Mouse (Mus musculus): ENCODE results near the gene Clstn1. TPM values are rescaled to one million over a fixed set of nuclear protein-coding genes. Genes with fewer than 3 reads are reported as not detected.
"Not testable (repeated sequence)": the region's sequence is repeated elsewhere in the genome, so short reads cannot be mapped to it uniquely, and the experiment has no call there.

Clstn1 gene
- total and polyA plus RNA-seq, 2 experiments from 2014 or later = 206 to 590 TPM

- DNase-seq (ENCODE audit: low spot score) (peak; percentile 83), ATAC-seq (no peak)
- Histone ChIP-seq H3K27ac (no peak overlapping the region), H3K4me2 (ENCODE audit: low read depth, low read length) (no peak overlapping the region), H3K9ac (replicated peaks; ENCODE audit: low read length) (no peak overlapping the region), H3K4me1 (ENCODE audit: insufficient read depth, low read length) (peaks cover 6% of the 10 kb centered on the region; the same call in 1 of the 2 replicates), H3K9me3 (ENCODE audit: low read length) (no peaks in the 10 kb centered on the region), H3K4me3 (ENCODE audit: low read length) (no peak overlapping the region), H3K36me3 (ENCODE audit: insufficient read depth, low read length) (no peaks in the 10 kb centered on the region), H3K27me3 (ENCODE audit: insufficient read depth, low read length) (no peaks in the 10 kb centered on the region)
- TF ChIP-seq CTCF (IDR thresholded peaks at IDR 0.05; ENCODE audit: low read depth) = peak; percentile 90
- WGBS = 54% methylated on average over 10 of the region's 10 CpGs
Measured at GRCm38 (mm10) chr4:149611376-149612044, 25.2 kb downstream of the Clstn1 start.

- WGBS = 69% methylated on average over 6 of the region's 6 CpGs
- not testable (repeated sequence) for H3K9ac ChIP-seq (replicated peaks; ENCODE audit: low read length); H3K27me3 ChIP-seq (ENCODE audit: insufficient read depth, low read length); H3K36me3 ChIP-seq (ENCODE audit: insufficient read depth, low read length); H3K9me3 ChIP-seq (ENCODE audit: low read length); H3K27ac ChIP-seq; H3K4me3 ChIP-seq (ENCODE audit: low read length); H3K4me2 ChIP-seq (ENCODE audit: low read depth, low read length); H3K4me1 ChIP-seq (ENCODE audit: insufficient read depth, low read length); DNase-seq (ENCODE audit: low spot score)
- 0 out of 2 replicates have a peak, but pooled peaks have one; percentile 49 for ATAC-seq
Measured at GRCm38 (mm10) chr4:149613497-149613896, 27.2 kb downstream of the Clstn1 start.

- no peak overlapping the region for H3K4me2 ChIP-seq (ENCODE audit: low read depth, low read length)
- over 99% methylated on average over 3 of the region's 3 CpGs for WGBS
- no peak overlapping the region for H3K27ac ChIP-seq
- H3K9me3 ChIP-seq (ENCODE audit: low read length) = no peaks in the 10 kb centered on the region
- peak; percentile 52 for TF ChIP-seq CTCF (IDR thresholded peaks at IDR 0.05; ENCODE audit: low read depth)
- H3K4me3 ChIP-seq (ENCODE audit: low read length) = no peak overlapping the region
- H3K4me1 ChIP-seq (ENCODE audit: insufficient read depth, low read length) = no peaks in the 10 kb centered on the region
- H3K9ac ChIP-seq (replicated peaks; ENCODE audit: low read length) = no peak overlapping the region
- no peak for DNase-seq (ENCODE audit: low spot score)
- no peaks in the 10 kb centered on the region for H3K36me3 ChIP-seq (ENCODE audit: insufficient read depth, low read length)
- H3K27me3 ChIP-seq (ENCODE audit: insufficient read depth, low read length) = no peaks in the 10 kb centered on the region
- no peak for ATAC-seq
Measured at GRCm38 (mm10) chr4:149614869-149615268, 28.6 kb downstream of the Clstn1 start.

- not testable (repeated sequence) for DNase-seq (ENCODE audit: low spot score); H3K4me2 ChIP-seq (ENCODE audit: low read depth, low read length); H3K27me3 ChIP-seq (ENCODE audit: insufficient read depth, low read length); H3K4me1 ChIP-seq (ENCODE audit: insufficient read depth, low read length); ATAC-seq; H3K36me3 ChIP-seq (ENCODE audit: insufficient read depth, low read length); H3K27ac ChIP-seq; H3K9ac ChIP-seq (replicated peaks; ENCODE audit: low read length); H3K4me3 ChIP-seq (ENCODE audit: low read length); H3K9me3 ChIP-seq (ENCODE audit: low read length)
- 92% methylated on average over 3 of the region's 3 CpGs for WGBS
Measured at GRCm38 (mm10) chr4:149616999-149617398, 30.7 kb downstream of the Clstn1 start.

GRCm38 (mm10) chr4:149619988-149620387 is 33.7 kb downstream of the Clstn1 start:
- no peak for ATAC-seq
- no peak for DNase-seq (ENCODE audit: low spot score)
- no peak overlapping the region for H3K4me2 ChIP-seq (ENCODE audit: low read depth, low read length)
- 31% methylated on average over 8 of the region's 8 CpGs for WGBS
- H3K9me3 ChIP-seq (ENCODE audit: low read length) = no peaks in the 10 kb centered on the region
- H3K4me3 ChIP-seq (ENCODE audit: low read length) = no peak overlapping the region
- no peak overlapping the region for H3K9ac ChIP-seq (replicated peaks; ENCODE audit: low read length)
- no peaks in the 10 kb centered on the region for H3K27me3 ChIP-seq (ENCODE audit: insufficient read depth, low read length)
- H3K27ac ChIP-seq = no peak overlapping the region
- TF ChIP-seq CTCF (IDR thresholded peaks at IDR 0.05; ENCODE audit: low read depth) = no peak
- H3K4me1 ChIP-seq (ENCODE audit: insufficient read depth, low read length) = no peaks in the 10 kb centered on the region
- no peaks in the 10 kb centered on the region for H3K36me3 ChIP-seq (ENCODE audit: insufficient read depth, low read length)

GRCm38 (mm10) chr4:149621286-149621685 is 35.0 kb downstream of the Clstn1 start:
- Histone ChIP-seq H3K36me3 (ENCODE audit: insufficient read depth, low read length) (no peaks in the 10 kb centered on the region), H3K4me2 (ENCODE audit: low read depth, low read length) (no peak overlapping the region), H3K9me3 (ENCODE audit: low read length) (no peaks in the 10 kb centered on the region), H3K27ac (no peak overlapping the region), H3K4me1 (ENCODE audit: insufficient read depth, low read length) (no peaks in the 10 kb centered on the region), H3K27me3 (ENCODE audit: insufficient read depth, low read length) (no peaks in the 10 kb centered on the region), H3K9ac (replicated peaks; ENCODE audit: low read length) (no peak overlapping the region), H3K4me3 (ENCODE audit: low read length) (no peak overlapping the region)
- no peak for TF ChIP-seq CTCF (IDR thresholded peaks at IDR 0.05; ENCODE audit: low read depth)
- ATAC-seq = no peak
- no peak for DNase-seq (ENCODE audit: low spot score)
- WGBS = 43% methylated on average over 4 of the region's 4 CpGs

GRCm38 (mm10) chr4:149623711-149624110 is 37.4 kb downstream of the Clstn1 start:
- ATAC-seq (no peak), DNase-seq (ENCODE audit: low spot score) (no peak)
- no peaks in the 10 kb centered on the region for H3K27me3 ChIP-seq (ENCODE audit: insufficient read depth, low read length)
- H3K36me3 ChIP-seq (ENCODE audit: insufficient read depth, low read length) = peaks cover 3% of the 10 kb centered on the region; the same call in 1 of the 2 replicates
- H3K27ac ChIP-seq = no peak overlapping the region
- no peak for TF ChIP-seq CTCF (IDR thresholded peaks at IDR 0.05; ENCODE audit: low read depth)
- H3K4me3 ChIP-seq (ENCODE audit: low read length) = no peak overlapping the region
- no peak overlapping the region for H3K9ac ChIP-seq (replicated peaks; ENCODE audit: low read length)
- 85% methylated on average over 5 of the region's 5 CpGs for WGBS
- H3K4me1 ChIP-seq (ENCODE audit: insufficient read depth, low read length) = no peaks in the 10 kb centered on the region
- H3K9me3 ChIP-seq (ENCODE audit: low read length) = no peaks in the 10 kb centered on the region
- no peak overlapping the region for H3K4me2 ChIP-seq (ENCODE audit: low read depth, low read length)
